ENCODE assay signal across 34 mouse cellular contexts in genomic region chr16:96381435-96381834, GRCm38 (mm10).
"Had no signal": no experiment of that assay in that cellular context is flagged by ENCODE, and none has a peak within 500 bp of the region (broad histone marks: within the 10 kb centered on the region; RNA-seq: fewer than 3 reads in every experiment).

No protein-coding gene starts in this region.

- H3K4me3 ChIP-seq: heart, embryonic 10.5 days; heart, embryonic 12.5 days; heart, embryonic 13.5 days; heart, embryonic 15.5 days; hindbrain, embryonic 10.5 days; hindbrain, embryonic 12.5 days; hindbrain, embryonic 13.5 days; hindbrain, embryonic 15.5 days; intestine, embryonic 15.5 days; kidney, embryonic 15.5 days; layer of hippocampus, adult 2 months had no signal

- H3K36me3 ChIP-seq: heart, embryonic 10.5 days; heart, embryonic 12.5 days; heart, embryonic 13.5 days; heart, embryonic 15.5 days; hindbrain, embryonic 10.5 days; hindbrain, embryonic 12.5 days; hindbrain, embryonic 13.5 days; hindbrain, embryonic 15.5 days; intestine, embryonic 15.5 days; kidney, embryonic 15.5 days had no signal

- ATAC-seq: hindbrain, embryonic 16.5 days; hindbrain, postnatal 0 days; inflammation-experienced regulatory T-cells, adult 6 months; intestine, embryonic 15.5 days; intestine, embryonic 16.5 days; intestine, postnatal 0 days had no signal

- DNase-seq: heart, postnatal 10 days; heart, postnatal 14 days; heart, postnatal 36 days; kidney, adult 11 months; kidney, adult 18-20 months; kidney, adult 2 months; kidney, adult 8-10 months; kidney, adult 9 months; kidney, postnatal 10 days; kidney, postnatal 14 days; kidney, postnatal 25 days; kidney, postnatal 36 days; kidney, postnatal 4 days; layer of hippocampus, adult 9-11 months; layer of hippocampus, postnatal 36 days had no signal

- H3K9ac ChIP-seq: heart, embryonic 12.5 days; heart, embryonic 13.5 days; heart, embryonic 15.5 days; hindbrain, embryonic 12.5 days; hindbrain, embryonic 13.5 days; hindbrain, embryonic 14.5 days; hindbrain, embryonic 15.5 days; intestine, embryonic 15.5 days; kidney, embryonic 15.5 days had no signal

- H3K27ac ChIP-seq: heart, embryonic 10.5 days; heart, embryonic 13.5 days; heart, embryonic 15.5 days; hindbrain, embryonic 10.5 days; hindbrain, embryonic 12.5 days; hindbrain, embryonic 13.5 days; hindbrain, embryonic 14.5 days; hindbrain, embryonic 15.5 days; hindbrain, postnatal 0 days; intestine, embryonic 15.5 days; kidney, embryonic 15.5 days; kidney, postnatal 0 days; layer of hippocampus, adult 2 months had no signal

- H3K4me1 ChIP-seq: heart, embryonic 12.5 days; heart, embryonic 13.5 days; heart, embryonic 15.5 days; hindbrain, embryonic 10.5 days; hindbrain, embryonic 12.5 days; hindbrain, embryonic 15.5 days; intestine, embryonic 15.5 days had no signal

- H3K4me2 ChIP-seq: heart, embryonic 11.5 days; heart, embryonic 12.5 days; heart, embryonic 13.5 days; heart, embryonic 15.5 days; hindbrain, embryonic 12.5 days; hindbrain, embryonic 13.5 days; hindbrain, embryonic 14.5 days; hindbrain, embryonic 15.5 days; intestine, embryonic 15.5 days; kidney, embryonic 15.5 days had no signal

- H3K9me3 ChIP-seq: heart, embryonic 10.5 days; heart, embryonic 13.5 days; heart, embryonic 15.5 days; hindbrain, embryonic 10.5 days; hindbrain, embryonic 12.5 days; hindbrain, embryonic 13.5 days; hindbrain, embryonic 15.5 days; intestine, embryonic 15.5 days; kidney, embryonic 15.5 days had no signal

- H3K27me3 ChIP-seq: heart, embryonic 12.5 days; heart, embryonic 13.5 days; heart, embryonic 15.5 days; hindbrain, embryonic 12.5 days; hindbrain, embryonic 13.5 days; hindbrain, embryonic 15.5 days; intestine, embryonic 15.5 days; kidney, embryonic 15.5 days had no signal
